Mouse (Mus musculus): ENCODE measurements around the gene Tmprss12. TPM values are rescaled to one million over a fixed set of nuclear protein-coding genes. Genes with fewer than 3 reads are reported as not detected.

Gene Tmprss12
- polyA plus RNA-seq, 1 experiment: not detected

DNA sequence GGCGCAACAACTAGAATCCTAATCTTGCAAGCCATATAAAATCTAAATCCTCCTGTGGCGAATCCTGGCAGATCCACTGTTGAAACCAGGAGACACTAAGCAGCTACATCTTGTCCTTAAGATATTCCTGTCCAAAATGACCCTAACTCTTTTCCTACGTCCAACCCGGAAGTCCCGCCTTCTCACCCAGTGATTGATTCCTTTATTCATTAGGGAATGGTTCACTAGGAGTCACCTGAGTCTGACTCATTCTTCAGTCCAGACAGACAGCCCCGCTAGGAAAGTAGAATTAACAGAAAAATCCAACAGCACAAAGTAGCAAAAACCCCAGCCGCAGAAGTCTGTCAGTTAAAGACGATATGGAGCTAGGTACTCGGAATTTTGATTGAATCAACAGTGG, 33.3 kb upstream of the Tmprss12 start:
- Histone ChIP-seq H3K27me3 (ENCODE audit: control insufficient read depth, insufficient read depth, insufficient read length) (no peaks in the 10 kb centered on the region), H3K4me3 (ENCODE audit: insufficient read depth, poor library complexity, severe bottlenecking) (no peak overlapping the region), H3K79me2 (ENCODE audit: control insufficient read depth, insufficient read depth) (peaks cover 95% of the 10 kb centered on the region), H3K36me3 (ENCODE audit: control insufficient read depth, insufficient read depth) (peaks cover 97% of the 10 kb centered on the region), H3ac (ENCODE audit: control insufficient read depth, insufficient read length, low read depth) (no peak overlapping the region), H3K79me3 (ENCODE audit: low read depth) (peaks cover 44% of the 10 kb centered on the region)
- TF ChIP-seq FOSL1 (IDR thresholded peaks at IDR 0.05; ENCODE audit: insufficient read depth, low read length, poor library complexity, severe bottlenecking) (no peak), CTCF (IDR thresholded peaks at IDR 0.05; ENCODE audit: control insufficient read depth, insufficient read depth, insufficient read length) (no peak), MYOG (IDR thresholded peaks at IDR 0.05; ENCODE audit: control insufficient read depth, extremely low read depth, insufficient read length) (no peak), MYOD1 (IDR thresholded peaks at IDR 0.05; ENCODE audit: control insufficient read depth, insufficient read length, low read depth) (no peak), USF1 (IDR thresholded peaks at IDR 0.05; ENCODE audit: low read depth) (no peak), CEBPB (IDR thresholded peaks at IDR 0.05; ENCODE audit: low read depth) (no peak), MAX (IDR thresholded peaks at IDR 0.05) (no peak)

- TF ChIP-seq CTCF (IDR thresholded peaks at IDR 0.05; ENCODE audit: control insufficient read depth, insufficient read depth, insufficient read length) (no peak), MYOG (IDR thresholded peaks at IDR 0.05; ENCODE audit: control insufficient read depth, extremely low read depth, insufficient read length) (no peak), MYOD1 (IDR thresholded peaks at IDR 0.05; ENCODE audit: control insufficient read depth, insufficient read length, low read depth) (no peak), USF1 (IDR thresholded peaks at IDR 0.05; ENCODE audit: low read depth) (no peak), FOSL1 (IDR thresholded peaks at IDR 0.05; ENCODE audit: insufficient read depth, low read length, poor library complexity, severe bottlenecking) (no peak), MAX (IDR thresholded peaks at IDR 0.05) (no peak), CEBPB (IDR thresholded peaks at IDR 0.05; ENCODE audit: low read depth) (no peak)
- Histone ChIP-seq H3K36me3 (ENCODE audit: control insufficient read depth, insufficient read depth) (peaks cover 97% of the 10 kb centered on the region), H3K4me3 (ENCODE audit: insufficient read depth, poor library complexity, severe bottlenecking) (no peak overlapping the region), H3K79me3 (ENCODE audit: low read depth) (peaks cover 32% of the 10 kb centered on the region), H3ac (ENCODE audit: control insufficient read depth, insufficient read length, low read depth) (no peak overlapping the region), H3K79me2 (ENCODE audit: control insufficient read depth, insufficient read depth) (peaks cover 79% of the 10 kb centered on the region), H3K27me3 (ENCODE audit: control insufficient read depth, insufficient read depth, insufficient read length) (no peaks in the 10 kb centered on the region)
Measured at GRCm38 (mm10) chr15:100248665-100249433, 31.8 kb upstream of the Tmprss12 start.

DNA sequence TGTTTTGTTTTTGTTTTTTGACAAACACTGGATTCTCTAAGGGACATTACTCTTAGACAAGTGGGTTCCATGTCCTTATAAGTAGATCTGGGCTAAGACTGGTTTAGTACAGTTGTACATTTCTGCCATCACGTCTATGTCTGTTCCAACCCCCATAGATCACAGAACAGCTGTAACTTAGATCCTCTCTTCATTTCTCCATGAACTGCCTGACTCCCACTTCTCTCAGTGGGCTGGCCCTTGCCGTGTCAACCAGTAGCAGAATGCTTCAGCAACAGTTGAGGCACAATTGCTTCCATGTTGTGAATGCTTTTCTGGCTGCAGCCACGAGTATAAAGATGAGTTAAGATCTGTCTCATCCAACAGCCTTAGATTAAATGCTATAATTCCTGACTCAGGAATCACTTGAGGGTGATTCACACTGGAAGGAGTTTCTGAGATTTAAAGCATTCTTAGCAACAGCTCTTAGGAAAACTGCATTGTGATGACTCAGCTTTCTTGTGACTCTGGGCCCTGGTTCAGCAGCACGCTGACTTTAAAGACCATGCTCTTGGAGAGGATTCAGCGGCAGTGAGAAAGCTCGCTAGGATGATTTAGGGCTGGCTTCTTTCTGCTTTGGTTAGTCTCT, 29.4 kb upstream of the Tmprss12 start:
- no peak overlapping the region for H3ac ChIP-seq (ENCODE audit: control insufficient read depth, insufficient read length, low read depth)
- peaks cover 98% of the 10 kb centered on the region for H3K36me3 ChIP-seq (ENCODE audit: control insufficient read depth, insufficient read depth)
- TF ChIP-seq FOSL1 (IDR thresholded peaks at IDR 0.05; ENCODE audit: insufficient read depth, low read length, poor library complexity, severe bottlenecking) (no peak), CEBPB (IDR thresholded peaks at IDR 0.05; ENCODE audit: low read depth) (no peak), MYOG (IDR thresholded peaks at IDR 0.05; ENCODE audit: control insufficient read depth, extremely low read depth, insufficient read length) (no peak), MAX (IDR thresholded peaks at IDR 0.05) (no peak)
- H3K79me3 ChIP-seq (ENCODE audit: low read depth): peaks cover 21% of the 10 kb centered on the region
- H3K27me3 ChIP-seq (ENCODE audit: control insufficient read depth, insufficient read depth, insufficient read length): no peaks in the 10 kb centered on the region
- no peak overlapping the region for H3K4me3 ChIP-seq (ENCODE audit: insufficient read depth, poor library complexity, severe bottlenecking)
- peaks cover 55% of the 10 kb centered on the region for H3K79me2 ChIP-seq (ENCODE audit: control insufficient read depth, insufficient read depth)

- Histone ChIP-seq H3ac (ENCODE audit: control insufficient read depth, insufficient read length, low read depth) (no peak overlapping the region), H3K36me3 (ENCODE audit: control insufficient read depth, insufficient read depth) (peaks cover 92% of the 10 kb centered on the region)
- no peak for TF ChIP-seq CTCF (IDR thresholded peaks at IDR 0.05; ENCODE audit: control insufficient read depth, insufficient read depth, insufficient read length)
Measured at GRCm38 (mm10) chr15:100256386-100256785, 24.3 kb upstream of the Tmprss12 start.

DNA sequence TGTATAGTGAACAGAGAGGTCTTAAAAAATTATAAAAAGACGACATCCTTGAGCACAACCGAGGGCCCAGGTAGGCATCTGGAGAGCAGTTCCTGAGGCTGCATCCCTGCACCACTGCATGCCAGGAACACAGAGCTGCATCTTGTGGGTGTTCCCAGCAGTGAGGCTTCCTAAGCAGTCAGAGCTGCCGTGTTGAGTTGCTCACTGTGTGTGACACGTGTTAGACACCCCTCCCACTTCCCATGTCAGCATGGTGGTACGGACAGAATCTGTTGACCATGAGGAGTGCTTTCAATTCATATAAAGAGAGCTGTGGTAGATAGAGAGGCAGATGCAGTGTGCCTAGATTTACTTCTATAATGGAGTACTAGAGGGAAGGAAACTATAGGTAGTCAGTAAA, 23.3 kb upstream of the Tmprss12 start:
- Histone ChIP-seq H3ac (ENCODE audit: control insufficient read depth, insufficient read length, low read depth) (no peak overlapping the region), H3K27me3 (ENCODE audit: control insufficient read depth, insufficient read depth, insufficient read length) (no peaks in the 10 kb centered on the region), H3K79me2 (ENCODE audit: control insufficient read depth, insufficient read depth) (no peaks in the 10 kb centered on the region), H3K36me3 (ENCODE audit: control insufficient read depth, insufficient read depth) (peaks cover 92% of the 10 kb centered on the region), H3K4me3 (ENCODE audit: insufficient read depth, poor library complexity, severe bottlenecking) (no peak overlapping the region), H3K79me3 (ENCODE audit: low read depth) (no peaks in the 10 kb centered on the region)
- no peak for TF ChIP-seq CTCF (IDR thresholded peaks at IDR 0.05; ENCODE audit: control insufficient read depth, insufficient read depth, insufficient read length)
- no peak for TF ChIP-seq USF1 (IDR thresholded peaks at IDR 0.05; ENCODE audit: low read depth)
- TF ChIP-seq MYOG (IDR thresholded peaks at IDR 0.05; ENCODE audit: control insufficient read depth, extremely low read depth, insufficient read length): no peak

More at GRCm38 (mm10) chr15:100256386-100256785, 24.3 kb upstream of the Tmprss12 start:
- Histone ChIP-seq H3K27me3 (ENCODE audit: control insufficient read depth, insufficient read depth, insufficient read length) (no peaks in the 10 kb centered on the region), H3K79me3 (ENCODE audit: low read depth) (no peaks in the 10 kb centered on the region), H3K79me2 (ENCODE audit: control insufficient read depth, insufficient read depth) (peaks cover 6% of the 10 kb centered on the region), H3K4me3 (ENCODE audit: insufficient read depth, poor library complexity, severe bottlenecking) (no peak overlapping the region)
